Mouse (Mus musculus) neural tube, embryonic 13.5 days (tissue): ENCODE measurements at regions not wholly inside any gene's neighbourhood (a gene's known extent, or its start where the extent isn't known, plus 50 kb on each side); places are given as distances from the start of the nearest gene placed in this dataset.

ENCODE experiments used
- ATAC-seq: fragments of 200-750 bp; cut with Nextera tagmentation; 2 replicates; pipeline ENCODE4 v1.8.0; 2017; ENCODE audit warnings: low read depth, mild to moderate bottlenecking, moderate TSS enrichment, moderate library complexity
- H3K27ac ChIP-seq: fragments of 300-500 bp; sonication (generic); replicated peaks from 2 replicates; pipeline ENCODE4 v1.5.1; 2015; ENCODE audit warnings: moderate library complexity, mild to moderate bottlenecking, inconsistent platforms
- H3K27me3 ChIP-seq: fragments of 300-500 bp; sonication (generic); 2 replicates; pipeline ENCODE4 v1.6.1; 2015; ENCODE audit warnings: mild to moderate bottlenecking, inconsistent platforms
- H3K36me3 ChIP-seq: fragments of 300-500 bp; sonication (generic); 2 replicates; pipeline ENCODE4 v1.6.1; 2015; ENCODE audit warnings: mild to moderate bottlenecking, inconsistent platforms
- H3K4me1 ChIP-seq: fragments of 300-500 bp; sonication (generic); replicated peaks from 2 replicates; pipeline ENCODE4 v1.6.1; 2015; ENCODE audit warnings: inconsistent platforms
- H3K4me2 ChIP-seq: fragments of 300-500 bp; sonication (generic); 2 replicates; pipeline ENCODE4 v1.6.1; 2015; ENCODE audit warnings: inconsistent platforms, mild to moderate bottlenecking, moderate library complexity
- H3K4me3 ChIP-seq: fragments of 300-500 bp; sonication (generic); 2 replicates; pipeline ENCODE4 v1.5.1; 2015; ENCODE audit warnings: mild to moderate bottlenecking, inconsistent platforms
- H3K9ac ChIP-seq: fragments of 300-500 bp; sonication (generic); 2 replicates; pipeline ENCODE4 v1.6.1; 2015; ENCODE audit warnings: moderate library complexity, mild to moderate bottlenecking, inconsistent platforms
- H3K9me3 ChIP-seq: fragments of 300-500 bp; sonication (generic); 2 replicates; pipeline ENCODE4 v1.6.1; 2016; ENCODE audit warnings: inconsistent platforms
- WGBS: fragments of 180-500 bp; shearing (Covaris S2); methylation state at CpG from one replicate; pipeline ENCODE4 v1.1.7; 2015; 5-methylcytosine and 5-hydroxymethylcytosine counted together

DNA sequence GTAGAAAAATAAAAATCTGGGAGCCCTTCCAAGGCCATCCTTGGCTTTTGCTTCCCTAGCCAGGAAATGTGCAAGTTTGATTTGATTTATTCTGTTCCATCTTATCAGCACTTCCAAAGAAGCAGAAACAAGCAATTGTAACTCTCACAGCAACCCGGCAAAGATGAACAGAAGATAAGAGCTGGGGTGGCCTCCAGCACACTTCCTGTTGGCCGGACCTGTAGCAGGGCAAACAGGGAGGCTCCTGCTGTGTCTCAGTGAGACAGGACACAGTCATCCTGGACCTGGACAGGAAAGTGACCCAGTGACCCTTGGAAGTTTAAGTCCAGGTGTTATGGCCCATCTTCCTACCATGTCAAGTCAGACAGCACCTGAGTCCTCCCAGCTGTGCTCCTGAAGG, 58.6 kb upstream of the Cldn5 start:
- Histone ChIP-seq H3K27me3 (no peaks in the 10 kb centered on the region), H3K9me3 (no peaks in the 10 kb centered on the region), H3K27ac (no peak overlapping the region), H3K4me3 (no peak overlapping the region), H3K9ac (no peak overlapping the region), H3K36me3 (no peaks in the 10 kb centered on the region), H3K4me1 (no peaks in the 10 kb centered on the region), H3K4me2 (no peak overlapping the region)
- WGBS, result 85% methylated on average over 2 of the region's 2 CpGs
- no peak for ATAC-seq

DNA sequence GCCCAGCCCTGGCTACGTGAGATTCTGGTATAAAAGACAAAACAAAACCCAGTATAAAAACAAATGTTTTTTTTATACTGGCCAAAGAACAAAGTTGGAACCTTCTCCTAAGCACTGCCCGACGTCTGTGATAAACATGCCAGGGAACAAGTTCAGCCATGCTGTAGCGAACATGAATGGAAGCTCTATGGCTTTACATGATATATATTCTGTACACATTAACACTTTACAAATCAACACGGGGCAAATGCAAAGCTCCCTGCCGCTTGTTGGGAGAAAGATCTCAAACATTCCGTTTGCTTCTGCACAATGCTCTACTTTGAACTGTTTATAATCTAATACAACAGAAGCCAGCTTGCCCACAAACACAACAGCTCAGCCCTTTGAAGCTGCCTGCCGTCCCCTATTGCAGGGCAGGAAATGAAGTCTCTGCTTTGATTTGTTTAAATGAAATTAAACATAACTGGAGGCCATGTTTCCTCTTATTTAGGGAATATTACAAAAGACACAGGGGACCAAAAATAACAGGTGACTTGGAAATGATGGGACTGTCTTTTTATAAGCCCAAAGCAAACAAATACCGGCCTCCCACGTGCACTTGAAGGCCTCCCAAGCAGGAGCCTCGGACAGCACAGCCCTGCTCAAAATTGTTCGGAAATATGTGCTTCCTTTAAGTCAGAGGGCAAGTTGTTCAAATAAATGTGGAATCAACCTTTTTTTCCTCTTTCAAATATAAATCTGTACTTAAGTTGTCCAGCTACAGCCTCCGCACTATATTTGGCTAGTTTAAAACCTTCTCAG, 56.0 kb upstream of the Cldn5 start:
- Histone ChIP-seq H3K9ac (no peak overlapping the region), H3K27me3 (no peaks in the 10 kb centered on the region), H3K4me3 (no peak overlapping the region), H3K36me3 (no peaks in the 10 kb centered on the region), H3K4me2 (no peak overlapping the region), H3K4me1 (no peaks in the 10 kb centered on the region), H3K9me3 (no peaks in the 10 kb centered on the region), H3K27ac (no peak overlapping the region)
- WGBS, result 56% methylated on average over 13 of the region's 13 CpGs
- no peak for ATAC-seq

DNA sequence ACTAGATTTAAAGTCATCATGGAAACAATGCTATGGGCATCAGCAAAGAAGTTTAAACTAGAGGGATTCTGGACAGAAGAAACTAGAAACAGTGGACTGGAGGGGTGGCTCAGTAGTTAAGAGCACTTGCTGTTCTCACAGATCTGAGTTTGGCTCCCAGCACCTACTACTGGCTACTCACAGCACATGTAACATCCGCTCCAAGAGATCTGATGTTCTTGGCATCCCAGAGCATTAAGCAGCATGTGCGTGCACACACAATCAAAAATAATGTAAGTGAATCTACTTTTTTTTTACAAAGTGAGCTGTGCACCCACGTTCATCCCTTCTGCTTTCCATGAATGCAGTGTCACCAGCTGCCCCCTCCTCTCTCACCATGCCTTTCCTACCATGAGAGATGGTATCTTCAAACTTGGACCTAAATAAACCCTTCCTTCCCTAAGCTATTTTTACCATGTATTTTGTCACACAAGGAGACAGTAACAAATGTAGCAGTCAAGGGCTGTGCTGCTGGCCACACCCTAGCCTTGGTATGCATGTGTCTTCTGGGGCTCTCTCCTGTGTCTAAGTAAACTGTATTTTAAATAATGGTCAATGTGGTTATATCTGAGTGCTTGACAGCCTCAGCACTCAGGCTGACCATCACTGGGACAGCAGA, 53.3 kb upstream of the Cldn5 start:
- no peak overlapping the region for H3K4me3 ChIP-seq
- 87% methylated on average over 3 of the region's 3 CpGs for WGBS
- no peak for ATAC-seq
- no peak overlapping the region for H3K4me2 ChIP-seq
- no peak overlapping the region for H3K9ac ChIP-seq
- no peaks in the 10 kb centered on the region for H3K27me3 ChIP-seq
- H3K4me1 ChIP-seq, result no peaks in the 10 kb centered on the region
- H3K9me3 ChIP-seq, result no peaks in the 10 kb centered on the region
- no peaks in the 10 kb centered on the region for H3K36me3 ChIP-seq
- H3K27ac ChIP-seq, result no peak overlapping the region

DNA sequence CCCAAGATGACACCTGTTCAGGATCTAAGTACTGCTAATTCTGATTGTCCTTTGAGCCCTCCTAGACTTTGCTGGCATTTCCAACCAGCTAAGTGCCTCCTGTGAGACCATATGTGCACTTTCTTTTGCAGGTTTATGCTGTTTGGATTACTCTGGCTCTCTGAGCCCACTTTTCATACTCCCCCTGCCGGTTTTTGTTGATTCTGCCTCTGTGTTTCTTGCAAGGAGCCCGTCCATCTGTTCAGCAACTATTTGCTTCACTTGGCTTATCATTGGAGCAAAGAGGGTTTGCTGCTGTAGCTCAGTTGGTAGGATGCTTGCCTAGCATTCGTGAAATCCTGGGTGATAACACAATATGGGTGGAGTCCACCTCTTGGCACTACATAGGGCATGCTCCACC, 52.8 kb upstream of the Cldn5 start:
- Histone ChIP-seq H3K36me3 (no peaks in the 10 kb centered on the region), H3K4me1 (no peaks in the 10 kb centered on the region), H3K4me3 (no peak overlapping the region), H3K9ac (no peak overlapping the region), H3K9me3 (no peaks in the 10 kb centered on the region), H3K27ac (no peak overlapping the region), H3K4me2 (no peak overlapping the region), H3K27me3 (no peaks in the 10 kb centered on the region)
- ATAC-seq, result no peak
- WGBS, result 53% methylated on average over 3 of the region's 3 CpGs

DNA sequence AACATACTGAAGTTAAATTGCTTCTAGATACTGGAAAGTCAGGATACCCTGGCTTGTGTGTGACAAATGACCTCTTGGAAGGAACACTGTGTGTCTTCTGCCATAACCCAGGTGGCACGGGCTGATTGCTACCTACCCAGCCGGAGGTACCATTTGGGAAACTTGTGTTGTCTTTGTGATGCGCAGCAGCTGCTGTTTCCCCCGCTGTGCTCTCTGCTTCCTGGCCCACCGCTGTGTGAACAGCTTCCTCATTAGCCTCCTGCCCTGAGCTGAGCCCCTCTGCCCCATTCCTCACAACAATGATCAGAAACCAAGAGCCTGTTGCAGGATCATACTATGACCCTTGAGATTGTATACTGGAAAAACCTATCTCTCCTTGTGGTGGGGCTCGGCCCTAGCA, 51.9 kb upstream of the Cldn5 start:
- Histone ChIP-seq H3K4me2 (no peak overlapping the region), H3K9ac (no peak overlapping the region), H3K36me3 (no peaks in the 10 kb centered on the region), H3K4me1 (no peaks in the 10 kb centered on the region), H3K27ac (no peak overlapping the region), H3K9me3 (no peaks in the 10 kb centered on the region), H3K27me3 (no peaks in the 10 kb centered on the region), H3K4me3 (no peak overlapping the region)
- WGBS, result 16% methylated on average over 6 of the region's 6 CpGs
- ATAC-seq, result no peak
